Mouse (Mus musculus) ES-Bruce4 (cell line): ENCODE measurements around the gene Vmn1r232. TPM values are rescaled to one million over a fixed set of nuclear protein-coding genes. Genes with fewer than 3 reads are reported as not detected.

Source experiments
- H3K27ac ChIP-seq: 2 replicates; pipeline ENCODE4 v1.5.1; 2012; ENCODE audit warnings: low read length, inconsistent platforms; ENCODE audit not compliant: insufficient read depth
- H3K27me3 ChIP-seq: 2 replicates; pipeline ENCODE4 v1.6.1; 2012; ENCODE audit warnings: mild to moderate bottlenecking, low read length, inconsistent platforms; ENCODE audit not compliant: control insufficient read depth, poor library complexity, insufficient read depth, severe bottlenecking
- H3K36me3 ChIP-seq: 2 replicates; pipeline ENCODE4 v1.6.1; 2012; ENCODE audit warnings: inconsistent platforms, mild to moderate bottlenecking, low read length, moderate library complexity; ENCODE audit not compliant: control insufficient read depth, poor library complexity, insufficient read depth, severe bottlenecking
- H3K4me1 ChIP-seq: one replicate; pipeline ENCODE4 v1.8.1; 2011; ENCODE audit warnings: low read length; ENCODE audit not compliant: control insufficient read depth, insufficient read depth
- H3K4me3 ChIP-seq: 2 replicates; pipeline ENCODE4 v1.5.1; 2011; ENCODE audit warnings: low read depth, mild to moderate bottlenecking, low read length
- H3K9ac ChIP-seq: 2 replicates; pipeline ENCODE4 v1.6.1; 2012; ENCODE audit warnings: low read depth, mild to moderate bottlenecking, inconsistent platforms; ENCODE audit not compliant: poor library complexity, severe bottlenecking
- H3K9me3 ChIP-seq: replicated peaks from 2 replicates; pipeline ENCODE4 v1.6.1; 2012; ENCODE audit warnings: mild to moderate bottlenecking, low read length, inconsistent platforms; ENCODE audit not compliant: control insufficient read depth, poor library complexity, insufficient read depth, severe bottlenecking
- CTCF ChIP-seq: IDR thresholded peaks from one replicate; pipeline ENCODE4 v1.8.1; 2011; ENCODE audit warnings: low read depth, low read length
- EP300 ChIP-seq: IDR thresholded peaks from 2 replicates; pipeline ENCODE4 v1.6.1; 2011; ENCODE audit warnings: low read depth, low read length; ENCODE audit not compliant: insufficient read depth
- POLR2A ChIP-seq: IDR thresholded peaks from one replicate; pipeline ENCODE4 v1.8.1; 2011; ENCODE audit warnings: low read length; ENCODE audit not compliant: insufficient read depth
- polyA plus RNA-seq: library from polyadenylated mRNA; stranded (reverse); fragments of >200 nt; gene quantifications from 2 replicates; pipeline ENCODE4 v1.2.4, GENCODE M21; 2011; ENCODE audit warnings: low read depth; ENCODE audit not compliant: missing spikeins, insufficient read depth, insufficient read length

Gene Vmn1r232
- not detected in 2 replicates for polyA plus RNA-seq

DNA sequence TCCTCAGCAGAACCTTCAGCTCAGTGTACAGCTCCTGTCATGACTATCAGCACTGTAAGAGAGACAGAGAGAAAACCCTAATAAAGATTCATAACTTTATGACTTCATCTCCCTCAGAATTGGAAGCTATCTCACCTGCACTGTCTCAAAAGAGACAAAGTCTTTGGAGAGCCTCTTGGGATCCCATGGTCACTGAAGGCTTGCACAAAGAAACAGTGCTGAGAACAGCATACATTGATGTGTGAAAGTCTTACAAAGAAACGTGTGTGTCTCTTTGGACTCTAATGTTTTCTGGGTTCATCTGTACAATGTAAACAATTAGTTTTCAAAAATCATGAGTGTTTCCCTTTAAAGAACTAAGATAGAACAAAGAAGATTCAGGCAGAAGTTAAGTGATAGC is at the start of gene Vmn1r232:
Vmn1r232 (minus strand) TSS at position 101 of the 400 bp plus-strand sequence.
- H3K4me3 ChIP-seq: no peak within 1 kb of the TSS
- no peaks in the 10 kb centered on the region for H3K4me1 ChIP-seq
- no peak within 1 kb of the TSS for H3K9ac ChIP-seq
- H3K36me3 ChIP-seq: no peaks in the 10 kb centered on the region
- no peaks in the 10 kb centered on the region for H3K27me3 ChIP-seq
- no peak within 1 kb of the TSS for H3K27ac ChIP-seq
- no peaks in the 10 kb centered on the region for H3K9me3 ChIP-seq
- no peak for TF ChIP-seq POLR2A
- no peak for TF ChIP-seq EP300
- TF ChIP-seq CTCF: no peak

DNA sequence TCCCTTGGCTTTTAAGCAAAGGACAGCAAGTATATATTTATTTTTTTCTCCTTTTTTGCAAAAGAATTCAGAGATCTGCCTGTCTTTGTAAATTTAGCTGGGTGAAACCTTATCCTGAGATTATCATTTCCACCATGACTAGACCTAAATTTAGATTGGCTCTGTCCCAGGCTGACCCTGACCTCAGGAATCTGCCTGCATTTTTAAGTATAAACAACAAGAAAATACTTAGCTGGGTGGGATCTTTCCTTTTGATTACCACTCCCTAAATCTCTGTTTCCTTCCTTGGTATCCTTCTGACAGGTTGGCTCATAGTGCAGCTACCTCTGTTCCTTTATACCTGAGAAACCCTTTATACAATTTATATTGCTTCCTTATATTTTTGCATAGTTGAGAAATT is 47.2 kb upstream of the Vmn1r232 start:
- no peak overlapping the region for H3K9ac ChIP-seq
- H3K4me3 ChIP-seq: no peak overlapping the region
- no peaks in the 10 kb centered on the region for H3K9me3 ChIP-seq
- H3K27me3 ChIP-seq: no peaks in the 10 kb centered on the region
- no peak overlapping the region for H3K27ac ChIP-seq
- H3K4me1 ChIP-seq: no peaks in the 10 kb centered on the region
- TF ChIP-seq CTCF (no peak), POLR2A (no peak), EP300 (no peak)
- H3K36me3 ChIP-seq: peaks cover 54% of the 10 kb centered on the region

DNA sequence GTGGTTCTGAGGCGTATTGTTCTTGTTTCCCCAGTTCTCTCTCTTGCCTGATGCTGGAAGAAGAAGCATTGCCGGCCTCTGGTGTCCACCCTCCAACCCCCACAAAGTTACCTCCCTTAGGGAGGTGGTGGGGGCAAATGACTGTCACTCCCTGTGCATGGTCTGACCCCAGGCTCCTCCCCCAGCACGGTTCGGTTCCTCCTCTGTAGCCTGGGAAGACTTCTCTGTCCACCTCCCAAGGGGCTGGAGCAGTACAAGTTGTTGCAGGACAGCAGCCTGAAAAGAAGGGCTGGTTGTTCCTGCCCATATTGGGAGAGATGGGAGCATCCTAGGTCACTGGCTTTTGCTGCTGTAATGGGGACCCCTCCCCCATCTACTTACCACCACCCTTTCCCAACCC is 45.9 kb upstream of the Vmn1r232 start:
- Histone ChIP-seq H3K36me3 (peaks cover 67% of the 10 kb centered on the region), H3K9ac (no peak overlapping the region), H3K9me3 (no peaks in the 10 kb centered on the region), H3K4me1 (no peaks in the 10 kb centered on the region), H3K27ac (no peak overlapping the region), H3K27me3 (no peaks in the 10 kb centered on the region), H3K4me3 (no peak overlapping the region)
- TF ChIP-seq EP300 (no peak), CTCF (no peak), POLR2A (no peak)

DNA sequence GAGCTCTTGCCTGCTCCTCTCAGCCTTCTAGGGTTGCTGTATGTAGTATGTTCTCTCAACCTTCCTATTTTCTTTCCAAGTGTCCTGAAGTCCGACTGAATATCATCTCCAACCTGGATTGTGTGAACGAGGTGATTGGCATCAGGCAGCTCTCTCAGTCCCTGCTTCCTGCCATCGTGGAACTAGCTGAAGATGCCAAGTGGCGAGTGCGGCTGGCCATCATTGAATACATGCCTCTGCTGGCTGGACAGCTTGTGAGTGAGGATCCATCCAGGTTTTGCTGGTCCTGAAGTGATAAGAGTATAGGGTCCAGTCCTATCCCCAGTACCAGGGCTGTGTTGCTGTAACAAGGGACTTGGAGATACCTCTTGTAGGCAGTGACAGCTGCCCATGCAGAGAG is 40.9 kb upstream of the Vmn1r232 start:
- Histone ChIP-seq H3K27ac (no peak overlapping the region), H3K9me3 (no peaks in the 10 kb centered on the region), H3K27me3 (no peaks in the 10 kb centered on the region), H3K4me1 (no peaks in the 10 kb centered on the region), H3K4me3 (no peak overlapping the region), H3K9ac (no peak overlapping the region), H3K36me3 (peaks cover 93% of the 10 kb centered on the region)
- TF ChIP-seq CTCF (no peak), EP300 (no peak), POLR2A (no peak)

DNA sequence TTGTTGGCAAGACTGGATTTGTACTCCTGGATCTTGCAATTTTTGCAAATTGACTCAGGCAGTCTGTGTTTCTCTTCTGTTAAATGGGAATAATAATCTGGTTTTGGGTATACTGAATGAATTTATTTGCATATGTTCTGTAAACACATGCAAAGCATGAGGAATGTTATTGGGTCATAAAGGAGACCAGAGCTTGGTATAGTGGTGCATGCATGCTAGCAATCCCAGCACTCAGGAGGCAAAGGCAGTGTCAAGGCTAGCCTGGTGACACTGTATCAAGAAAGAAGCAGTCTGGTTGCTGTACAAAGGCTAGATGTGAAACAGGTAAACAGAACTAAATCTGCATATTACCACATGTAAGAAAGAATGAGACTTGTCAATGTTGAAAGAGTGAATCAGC is 27.1 kb upstream of the Vmn1r232 start:
- H3K27ac ChIP-seq: peak overlapping the region; percentile 77; the same call in 1 of the 2 replicates
- TF ChIP-seq EP300 (no peak), CTCF (no peak), POLR2A (no peak)
- peaks cover 1% of the 10 kb centered on the region for H3K4me1 ChIP-seq
- H3K9ac ChIP-seq: peak overlapping the region; percentile 71
- no peaks in the 10 kb centered on the region for H3K9me3 ChIP-seq
- H3K4me3 ChIP-seq: peak overlapping the region; percentile 93
- H3K36me3 ChIP-seq: peaks cover 7% of the 10 kb centered on the region
- H3K27me3 ChIP-seq: no peaks in the 10 kb centered on the region

DNA sequence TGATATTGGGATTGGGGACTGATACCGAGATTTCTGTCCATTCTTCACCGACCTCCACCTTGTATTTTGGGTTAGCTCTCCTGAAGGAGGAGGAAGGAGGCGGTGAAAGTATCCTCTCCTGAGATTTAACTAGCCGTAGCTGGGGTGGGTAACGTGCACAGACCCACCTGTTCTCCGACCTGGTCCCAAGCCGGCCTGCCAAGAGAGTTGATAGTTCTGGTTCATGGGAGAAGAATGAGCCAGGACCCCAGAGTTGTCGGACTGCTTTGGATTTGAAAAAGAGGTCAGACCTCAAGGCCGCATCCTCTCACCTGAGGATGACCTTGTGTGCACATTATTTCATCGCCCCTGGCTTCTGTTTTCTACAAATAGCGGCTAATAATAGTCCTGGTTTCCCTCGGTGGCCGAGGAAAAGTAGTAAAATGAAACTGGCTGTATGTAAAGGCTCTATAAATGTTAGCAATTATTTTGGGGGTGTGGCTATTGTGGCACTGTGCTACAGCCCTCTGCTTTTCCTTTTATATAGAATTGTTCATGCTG is 26.6 kb upstream of the Vmn1r232 start:
- TF ChIP-seq POLR2A (no peak), EP300 (no peak), CTCF (no peak)
- H3K27me3 ChIP-seq: no peaks in the 10 kb centered on the region

More for the DNA sequence above, 26.6 kb upstream of the Vmn1r232 start:
- H3K4me1 ChIP-seq: peaks cover 1% of the 10 kb centered on the region
- peak overlapping the region; percentile 77 for H3K27ac ChIP-seq
- H3K9me3 ChIP-seq: no peaks in the 10 kb centered on the region
- H3K4me3 ChIP-seq: peak overlapping the region; percentile 93
- H3K9ac ChIP-seq: peak overlapping the region; percentile 71
- peaks cover 3% of the 10 kb centered on the region; the same call in 1 of the 2 replicates for H3K36me3 ChIP-seq
